Mouse (Mus musculus) ES-E14 (cell line): ENCODE data around the gene Ubp1.

Experiments used
- ZC3H11A ChIP-seq: IDR thresholded peaks from 2 replicates; pipeline ENCODE4 v1.6.1; 2012; ENCODE audit warnings: low read depth, mild to moderate bottlenecking, inconsistent platforms, low read length, borderline replicate concordance
- ZNF384 ChIP-seq: IDR thresholded peaks from 2 replicates; pipeline ENCODE4 v1.6.1; 2012; ENCODE audit warnings: low read depth, low read length, inconsistent platforms

DNA sequence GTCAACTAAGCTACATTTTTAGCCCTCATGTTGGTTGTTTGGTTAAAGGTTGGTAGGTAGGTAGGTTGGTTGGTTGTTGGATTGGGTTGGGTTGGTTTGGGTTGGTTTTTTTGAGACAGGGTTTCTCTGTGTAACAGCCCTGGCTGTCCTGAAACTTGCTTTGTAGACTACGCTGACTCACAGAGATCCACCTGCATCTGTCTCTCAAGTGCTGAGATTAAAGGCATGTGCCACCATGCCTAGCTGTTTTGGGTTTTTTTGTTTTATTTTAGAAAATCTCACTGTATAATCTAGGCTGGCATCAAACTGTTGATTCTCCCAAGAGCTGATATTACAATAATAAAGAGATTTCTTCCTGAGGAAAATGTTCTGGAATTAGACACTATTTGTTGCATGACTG lies 12.6 kb downstream of the Ubp1 start:
- TF ChIP-seq ZNF384 (no peak), ZC3H11A (no peak)
